Mouse (Mus musculus): ENCODE measurements around the gene Zfp180.

- TF ChIP-seq POLR2A (IDR thresholded peaks at IDR 0.05; ENCODE audit: low read depth, low read length) = peak; percentile 31; the same call in 1 of the 2 replicates
- TF ChIP-seq CTCF (IDR thresholded peaks at IDR 0.05; ENCODE audit: extremely low read depth, insufficient read depth, insufficient read length, insufficient replicate concordance) = no peak
Measured at GRCm38 (mm10) chr7:24133996-24134828, 52.5 kb downstream of the Zfp180 start, which contains the start of gene Zfp235.

Measured in spleen, adult 2 months (tissue).